Mouse (Mus musculus): ENCODE measurements around the gene Ptch1. TPM values are rescaled to one million over a fixed set of nuclear protein-coding genes. Genes with fewer than 3 reads are reported as not detected.

Gene Ptch1
- total RNA-seq, 2 experiments from 2014 or later = 8.0 to 13.0 TPM

- no peak for TF ChIP-seq CTCF (IDR thresholded peaks at IDR 0.05)
- no peak overlapping the region for H3K27ac ChIP-seq
- DNase-seq = no peak
- intact Hi-C loops (cut with DNase I) = loop anchor here (5.0 kb wide), 2 partner anchors 73 to 248 kb away; partner anchors contain the start of gene Ercc6l2
- H3K4me3 ChIP-seq = peak overlapping the region; percentile 79
Observed at GRCm38 (mm10) chr13:63568741-63569395, 4.5 kb downstream of the Ptch1 start.

DNA sequence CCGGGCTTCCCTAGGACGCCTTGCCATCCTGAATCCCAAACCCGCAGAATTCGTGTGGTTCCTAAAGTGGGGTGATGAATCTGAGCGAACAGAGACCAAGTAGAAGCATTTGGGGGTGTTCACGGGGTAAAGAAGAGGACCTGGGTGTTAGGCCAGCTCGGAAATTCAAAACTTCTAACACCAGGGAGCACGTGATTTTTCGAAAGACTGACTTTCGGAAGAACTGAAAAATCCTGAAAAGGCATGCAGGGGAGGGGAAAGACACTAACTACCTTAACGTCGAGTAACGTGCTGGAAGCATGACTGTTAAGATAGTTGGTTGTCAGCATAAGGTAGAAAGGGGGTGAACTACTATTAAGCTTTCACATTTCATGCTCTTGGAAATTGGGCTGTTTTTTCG is 5.1 kb downstream of the Ptch1 start:
- intact Hi-C loops (cut with DNase I) = loop anchor here (5.0 kb wide), 2 partner anchors 74 to 249 kb away; partner anchors contain the start of gene Ercc6l2
- Histone ChIP-seq H3K4me3 (peak overlapping the region; percentile 79), H3K27ac (peak overlapping the region; percentile 94)
- TF ChIP-seq CTCF (IDR thresholded peaks at IDR 0.05) = no peak
- no peak for DNase-seq

DNA sequence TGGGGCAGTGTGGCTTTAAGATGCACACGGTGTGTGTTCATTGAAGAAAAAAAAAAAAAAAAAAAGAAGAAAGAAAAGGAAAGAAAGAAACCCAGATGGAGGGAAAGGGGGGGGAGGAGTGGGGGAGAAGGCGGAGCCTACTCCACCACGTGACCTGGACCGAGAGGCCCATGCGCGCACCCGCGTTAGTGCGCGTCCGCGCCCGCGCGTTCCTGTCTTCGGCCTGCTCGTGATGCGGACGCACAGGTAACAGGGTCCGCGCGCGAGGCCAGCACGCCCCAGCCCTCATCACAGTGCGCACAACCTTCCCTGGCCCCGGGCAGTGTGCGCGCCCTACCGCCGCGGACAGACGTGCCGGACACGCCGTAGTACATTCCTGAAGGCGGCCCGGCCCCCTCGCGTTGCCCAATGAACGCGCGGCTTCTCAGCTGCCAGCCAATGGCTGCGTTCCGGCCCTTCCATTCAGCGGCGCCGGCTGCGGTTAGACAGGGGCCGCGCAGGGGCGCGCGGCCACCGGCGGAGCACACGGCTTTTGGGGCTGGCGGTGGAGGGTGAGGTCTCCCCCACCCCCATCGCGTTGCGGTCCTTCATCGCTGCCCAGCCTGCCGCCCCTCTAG is 5.6 kb downstream of the Ptch1 start:
- Histone ChIP-seq H3K27ac (peak overlapping the region; percentile 94), H3K4me3 (peak overlapping the region; percentile 79)
- intact Hi-C loops (cut with DNase I) = loop anchor here (5.0 kb wide), 2 partner anchors 75 to 250 kb away; partner anchors contain the start of gene Ercc6l2
- peak; percentile 96 for DNase-seq
- no peak; the same call in 1 of the 2 replicates for TF ChIP-seq CTCF (IDR thresholded peaks at IDR 0.05)

DNA sequence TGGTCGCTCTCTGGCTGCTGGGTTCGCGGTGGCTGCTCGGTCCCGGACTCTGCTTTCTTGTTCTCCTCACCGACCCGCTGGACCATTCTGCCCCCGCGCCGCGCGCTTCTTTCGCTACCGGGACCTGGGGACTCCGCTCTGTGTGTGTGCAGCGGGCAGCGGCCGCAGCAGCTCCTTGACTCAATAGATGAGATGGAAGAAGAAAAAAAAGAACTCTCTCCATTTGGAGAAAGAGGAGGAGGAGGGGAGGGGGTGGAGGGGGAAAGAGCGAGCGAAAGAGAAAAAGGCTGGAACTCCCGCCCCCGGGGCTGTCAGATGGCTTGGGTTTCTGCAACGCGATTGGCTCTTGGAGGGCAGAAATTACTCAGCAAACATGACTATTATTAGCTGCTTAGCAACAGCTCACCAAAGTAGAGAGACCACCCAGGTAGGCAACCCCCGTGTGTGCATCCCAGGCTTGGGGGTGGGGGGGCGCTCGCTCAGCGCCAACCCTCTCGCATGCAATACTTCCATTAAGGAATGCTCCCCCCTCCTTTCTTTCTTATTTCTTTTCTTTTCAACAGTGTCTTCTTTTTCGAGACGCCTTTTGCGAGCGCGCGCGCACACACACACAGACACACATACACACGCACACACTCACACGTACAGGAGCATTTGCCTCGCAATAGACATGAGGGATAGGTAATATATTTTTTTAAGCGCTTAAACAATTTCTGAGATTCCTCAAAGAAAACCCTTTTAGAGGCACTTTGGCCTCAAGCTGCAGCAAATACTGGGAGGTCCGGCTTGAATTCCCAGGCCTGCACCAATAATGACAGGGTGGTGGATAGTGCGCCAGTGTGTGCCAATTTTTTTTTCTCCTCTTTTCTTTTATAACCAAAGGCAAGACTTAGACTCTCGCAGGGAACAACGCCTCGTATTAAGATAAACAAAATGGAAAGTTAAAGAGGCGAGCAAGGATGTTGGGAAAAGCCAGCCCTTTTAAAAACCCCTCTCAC is 7.1 kb downstream of the Ptch1 start:
- intact Hi-C loops (cut with DNase I) = loop anchor here (5.0 kb wide), 2 partner anchors 76 to 251 kb away; partner anchors contain the start of gene Ercc6l2
- TF ChIP-seq CTCF (IDR thresholded peaks at IDR 0.05) = no peak

GRCm38 (mm10) chr13:63565320-63566017 is 7.9 kb downstream of the Ptch1 start:
- peak overlapping the region; percentile 94 for H3K27ac ChIP-seq
- DNase-seq = peak; percentile 61
- H3K4me3 ChIP-seq = peak overlapping the region; percentile 79
- no peak for TF ChIP-seq CTCF (IDR thresholded peaks at IDR 0.05)
- intact Hi-C loops (cut with DNase I) = loop anchor here (5.0 kb wide), 2 partner anchors 77 to 252 kb away; partner anchors contain the start of gene Ercc6l2

More for the DNA sequence above, 7.1 kb downstream of the Ptch1 start:
- peak overlapping the region; percentile 79 for H3K4me3 ChIP-seq
- peak; percentile 86 for DNase-seq
- H3K27ac ChIP-seq = peak overlapping the region; percentile 94

- no peak for TF ChIP-seq CTCF (IDR thresholded peaks at IDR 0.05)
- peak overlapping the region; percentile 79 for H3K4me3 ChIP-seq
- H3K27ac ChIP-seq = peak overlapping the region; percentile 94
- DNase-seq = peak; percentile 77
- intact Hi-C loops (cut with DNase I) = loop anchor here (5.0 kb wide), 3 partner anchors 78 to 253 kb away; partner anchors contain the start of gene Ercc6l2
Observed at GRCm38 (mm10) chr13:63564626-63565319, 8.6 kb downstream of the Ptch1 start.

DNA sequence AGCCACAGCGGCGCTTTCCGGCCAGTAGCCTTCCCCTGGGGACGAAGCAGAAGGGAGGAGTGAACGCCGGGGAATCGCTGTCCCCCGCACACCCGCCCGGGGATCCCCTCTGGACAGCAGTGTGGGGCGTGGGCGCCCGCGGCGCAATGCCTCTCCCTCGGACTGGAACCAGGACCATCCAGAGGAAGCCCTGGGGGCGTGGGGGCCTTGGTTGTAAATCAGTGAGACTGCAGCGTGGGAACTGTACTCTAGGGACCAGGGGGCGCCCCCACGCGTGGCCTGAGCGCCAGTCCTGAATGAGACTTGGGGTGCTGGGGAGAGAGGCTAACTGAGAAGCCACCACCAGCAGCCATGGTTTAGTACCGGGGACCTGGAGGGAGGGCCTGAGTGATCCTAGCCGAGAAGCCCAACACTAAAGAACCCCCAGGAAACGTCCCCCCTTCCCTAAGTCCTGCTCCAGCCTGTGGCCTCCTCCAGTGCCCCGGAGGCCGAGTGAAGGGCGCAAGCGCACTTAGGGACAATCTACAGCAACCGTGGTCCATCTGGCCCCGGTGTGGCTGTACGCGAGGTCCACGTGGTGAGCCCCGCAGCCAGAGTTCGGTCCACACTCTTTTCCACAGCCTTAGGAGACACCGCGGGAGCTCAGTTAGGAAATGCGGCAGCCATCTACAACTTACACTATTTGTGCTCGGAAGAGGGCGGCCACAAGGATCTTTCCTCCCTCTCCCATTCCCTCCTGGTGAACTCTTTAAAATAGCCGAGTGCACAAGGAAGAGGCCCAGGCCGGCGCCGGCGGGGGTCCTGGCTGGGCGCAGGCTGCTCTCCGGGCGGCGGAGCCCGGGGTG is 9.4 kb downstream of the Ptch1 start:
- no peak for TF ChIP-seq CTCF (IDR thresholded peaks at IDR 0.05)
- Histone ChIP-seq H3K27ac (peak overlapping the region; percentile 94), H3K4me3 (peak overlapping the region; percentile 79)
- intact Hi-C loops (cut with DNase I) = loop anchor here (5.0 kb wide), 1 partner anchor 132 kb away; no protein-coding TSS in a partner anchor
- DNase-seq = peak; percentile 67

GRCm38 (mm10) chr13:63562972-63563780 is 10.2 kb downstream of the Ptch1 start:
- no peak for TF ChIP-seq CTCF (IDR thresholded peaks at IDR 0.05)
- peak; percentile 78 for DNase-seq
- Histone ChIP-seq H3K4me3 (peak overlapping the region; percentile 79), H3K27ac (peak overlapping the region; percentile 94)
- intact Hi-C loops (cut with DNase I) = loop anchor here (5.0 kb wide), 1 partner anchor 131 kb away; no protein-coding TSS in a partner anchor

All from gastrocnemius, adult 2 months (tissue).